Mouse (Mus musculus): ENCODE data around the gene Ano10.
"Not testable (repeated sequence)": the region's sequence is repeated elsewhere in the genome, so short reads cannot be mapped to it uniquely, and the experiment has no call there.

Ano10 gene

DNA sequence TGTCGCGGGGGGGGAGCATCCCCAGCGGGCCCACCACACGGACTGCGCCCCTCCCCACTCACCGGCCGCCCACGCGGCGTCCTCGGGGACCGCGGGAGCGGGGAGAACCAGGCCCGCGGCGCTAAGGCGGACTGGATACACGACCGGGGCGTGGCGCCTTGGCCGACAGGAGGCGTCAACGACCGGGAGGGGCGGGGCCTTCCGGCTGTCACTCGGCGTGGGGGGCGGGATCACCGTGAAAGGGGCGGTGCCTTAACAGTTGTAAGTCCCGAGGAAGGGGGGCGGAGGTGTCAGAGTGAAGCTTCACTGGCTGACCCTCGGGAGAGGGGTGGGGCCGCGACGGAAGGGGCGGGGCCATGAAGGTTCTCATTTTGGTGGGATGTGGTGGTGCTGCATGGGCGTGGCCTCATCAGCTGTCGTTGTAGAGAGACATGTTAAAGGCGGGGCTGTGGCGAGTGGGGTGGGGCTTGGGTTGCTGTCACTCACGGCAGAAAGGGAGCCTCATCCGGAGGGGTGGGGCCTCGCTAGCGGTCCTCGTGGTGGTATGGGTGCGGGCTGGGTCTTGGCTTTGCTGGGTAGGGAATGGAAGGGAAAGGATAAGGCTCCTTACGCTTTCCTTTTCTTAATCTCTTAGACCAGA lies at the start of gene Ano10:
TSS of gene Ano10 (minus strand) at position 182 of the 640 bp plus-strand sequence.
- DNase-seq, result peak; percentile 97

DNA sequence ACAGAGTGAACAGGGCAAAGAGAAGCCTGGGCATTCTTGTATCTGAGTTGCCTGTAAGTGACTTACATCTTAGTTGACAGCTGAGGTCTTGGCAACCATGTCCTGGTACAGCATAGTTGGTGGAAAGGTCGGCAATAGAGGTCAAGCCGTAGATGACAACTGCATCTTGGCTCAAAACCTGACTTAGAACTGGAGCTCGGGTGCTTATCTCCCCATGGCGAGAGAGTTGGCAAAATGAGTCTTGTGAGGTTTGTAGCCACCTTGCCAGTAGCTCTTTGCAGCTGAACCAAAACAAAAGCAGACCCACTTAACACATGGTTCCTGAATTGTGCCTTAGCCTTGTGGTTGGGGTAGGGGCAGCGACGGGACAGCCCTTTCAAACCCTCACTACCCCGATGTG lies 49.2 kb upstream of the Ano10 start:
- no peak for DNase-seq

- DNase-seq, result no peak
Measured at GRCm38 (mm10) chr9:122339972-122340371, 45.7 kb upstream of the Ano10 start.

DNA sequence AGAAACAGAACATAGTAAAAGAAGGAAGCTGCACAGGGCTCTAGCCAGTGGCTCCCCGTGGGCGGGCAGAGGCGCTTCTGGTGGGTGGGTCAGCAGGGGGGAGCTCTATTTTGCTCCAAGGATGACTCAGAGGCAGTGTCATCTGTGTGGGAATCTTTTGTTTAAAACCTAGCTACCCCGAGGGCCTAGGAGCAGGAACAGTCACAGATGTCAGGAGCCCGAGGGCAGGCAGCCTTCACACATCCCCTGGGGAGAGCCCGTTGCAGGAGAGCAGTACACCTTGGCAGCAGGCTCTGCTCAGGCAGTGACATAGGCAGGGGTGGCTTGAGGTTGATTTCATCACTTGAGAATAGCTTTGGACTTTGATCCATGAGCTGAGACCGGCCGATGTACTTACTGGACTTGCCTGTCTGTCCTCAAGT lies 43.3 kb upstream of the Ano10 start:
- no peak for DNase-seq

DNA sequence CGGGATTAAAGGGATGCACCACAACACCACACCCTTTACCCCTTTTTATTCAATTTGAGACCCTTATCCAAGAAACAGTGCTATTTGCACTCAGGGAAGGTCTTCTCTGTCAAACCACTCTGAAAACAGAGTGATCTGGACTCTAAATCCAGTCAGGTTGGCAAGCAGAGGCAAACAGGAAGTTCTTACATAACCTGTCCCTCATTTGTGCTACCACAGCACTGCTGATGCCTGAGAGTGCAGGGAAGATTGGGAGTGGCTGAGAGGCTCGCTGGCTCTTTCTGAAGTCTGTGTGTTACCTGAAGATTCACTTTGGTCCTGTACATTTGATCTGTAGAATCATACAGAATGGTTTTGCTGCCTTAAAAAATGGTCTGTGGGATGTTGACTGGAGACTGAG lies 42.5 kb upstream of the Ano10 start:
- DNase-seq, result no peak

- no peak for DNase-seq
Measured at GRCm38 (mm10) chr9:122328199-122328598, 34.0 kb upstream of the Ano10 start.

DNA sequence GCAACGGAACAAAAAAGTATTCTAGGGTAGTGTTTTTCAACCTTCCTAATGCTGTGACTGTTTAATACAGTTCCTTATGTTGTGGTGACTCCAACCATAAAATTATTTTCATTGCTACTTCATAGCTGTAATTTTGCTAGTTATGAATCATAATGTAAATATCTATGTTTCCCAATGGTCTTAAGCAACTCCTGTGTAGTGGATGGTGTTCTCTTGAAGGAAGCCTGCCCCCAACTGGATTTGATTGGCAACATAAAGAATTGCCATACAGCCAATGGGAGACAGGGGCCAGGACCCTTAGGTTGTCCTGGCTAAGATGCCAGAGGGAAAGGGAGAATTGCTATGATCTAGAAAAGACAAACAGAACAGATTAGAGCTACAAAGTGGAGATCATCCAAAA lies 31.8 kb upstream of the Ano10 start:
- DNase-seq, result no peak

- DNase-seq, result no peak
Measured at GRCm38 (mm10) chr9:122322356-122322755, 28.1 kb upstream of the Ano10 start.

GRCm38 (mm10) chr9:122320626-122321025 lies 26.4 kb upstream of the Ano10 start:
- DNase-seq, result no peak

- no peak for DNase-seq
Measured at GRCm38 (mm10) chr9:122316562-122316961, 22.3 kb upstream of the Ano10 start.

DNA sequence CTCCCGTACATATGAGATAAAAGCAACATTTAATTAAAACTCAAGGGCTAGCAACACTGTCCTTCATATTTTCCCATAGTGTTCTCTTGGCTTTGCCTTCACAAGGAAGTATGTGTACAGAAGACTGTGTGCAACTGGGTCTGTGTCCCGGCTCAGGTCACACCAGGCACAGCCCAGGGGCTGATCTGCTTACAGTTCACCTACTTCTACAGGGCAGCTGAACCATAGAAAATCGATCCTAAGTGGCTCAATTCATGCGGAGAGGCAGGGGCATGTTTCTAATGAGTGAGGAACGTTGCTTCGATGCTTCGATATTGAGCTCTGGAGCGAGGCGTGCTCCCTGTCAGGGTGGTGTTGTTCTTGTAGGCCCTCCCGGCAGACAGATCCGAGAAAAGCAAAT lies 21.3 kb upstream of the Ano10 start:
- no peak for DNase-seq

DNA sequence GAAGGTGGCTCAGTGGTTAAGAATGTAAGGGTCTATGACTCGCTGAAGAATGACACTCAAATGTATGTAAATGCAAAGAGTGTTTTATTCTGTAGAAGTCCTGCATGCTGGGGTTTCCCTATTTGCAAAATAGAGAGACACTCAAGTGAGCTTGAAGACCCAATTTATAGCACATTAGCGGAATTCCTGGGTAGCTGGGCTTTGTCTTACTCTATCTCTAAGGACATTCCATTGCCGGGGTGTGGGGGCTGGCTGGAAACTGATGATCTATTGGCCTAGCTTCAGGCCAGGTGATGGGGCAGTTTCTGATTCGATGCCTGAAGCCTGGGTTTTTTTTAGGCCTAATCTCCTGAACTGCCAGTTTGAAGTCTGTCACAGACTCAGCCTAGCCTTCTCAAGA lies 20.7 kb upstream of the Ano10 start:
- DNase-seq, result no peak

GRCm38 (mm10) chr9:122314386-122314785 lies 20.2 kb upstream of the Ano10 start:
- DNase-seq, result no peak

DNA sequence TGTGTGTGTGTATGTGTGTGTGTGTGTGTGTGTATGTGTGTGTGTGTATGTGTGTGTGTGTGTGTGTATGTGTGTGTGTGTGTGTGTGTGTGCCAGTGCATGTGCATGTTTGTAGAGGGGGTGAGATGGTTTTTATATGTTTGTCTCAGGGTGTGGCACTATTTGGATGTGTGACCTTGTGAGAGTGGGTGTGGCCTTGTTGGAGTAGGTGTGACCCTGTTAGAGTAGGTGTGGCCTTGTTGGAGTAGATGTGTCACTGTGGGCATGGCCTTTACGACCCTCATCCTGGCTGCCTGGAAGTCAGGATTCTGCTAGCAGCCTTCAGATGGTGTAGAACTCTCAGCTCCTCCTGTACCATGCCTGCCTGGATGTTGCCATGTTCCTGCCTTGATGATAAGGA lies 18.9 kb upstream of the Ano10 start:
- DNase-seq, result not testable (repeated sequence)

- no peak for DNase-seq
Measured at GRCm38 (mm10) chr9:122312296-122312990, 18.2 kb upstream of the Ano10 start.

- DNase-seq, result no peak
Measured at GRCm38 (mm10) chr9:122311051-122311760, 17.0 kb upstream of the Ano10 start.

GRCm38 (mm10) chr9:122310613-122311049 lies 16.4 kb upstream of the Ano10 start:
- peak; percentile 84 for DNase-seq

GRCm38 (mm10) chr9:122309013-122309980 lies 15.1 kb upstream of the Ano10 start:
- no peak for DNase-seq

DNA sequence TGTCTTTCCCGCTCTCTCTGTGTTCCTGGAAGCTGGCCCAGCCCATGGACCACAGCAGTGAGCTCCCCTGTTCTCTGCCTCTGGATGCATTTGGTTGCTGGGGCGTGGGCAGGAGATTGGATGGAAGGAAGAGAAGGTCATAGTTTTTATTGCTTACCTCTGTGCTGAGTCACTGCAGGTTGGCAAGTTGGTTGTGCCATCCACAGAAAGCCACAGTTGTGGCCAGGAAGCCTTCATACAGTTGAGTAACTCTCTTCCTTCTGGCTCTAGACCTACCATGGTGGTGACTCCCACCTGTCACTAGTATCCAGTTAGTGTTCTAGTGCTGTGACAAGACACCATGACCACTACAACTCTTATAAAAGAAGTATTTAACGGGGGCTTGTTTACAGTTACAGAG lies 11.1 kb upstream of the Ano10 start:
- no peak for DNase-seq

DNA sequence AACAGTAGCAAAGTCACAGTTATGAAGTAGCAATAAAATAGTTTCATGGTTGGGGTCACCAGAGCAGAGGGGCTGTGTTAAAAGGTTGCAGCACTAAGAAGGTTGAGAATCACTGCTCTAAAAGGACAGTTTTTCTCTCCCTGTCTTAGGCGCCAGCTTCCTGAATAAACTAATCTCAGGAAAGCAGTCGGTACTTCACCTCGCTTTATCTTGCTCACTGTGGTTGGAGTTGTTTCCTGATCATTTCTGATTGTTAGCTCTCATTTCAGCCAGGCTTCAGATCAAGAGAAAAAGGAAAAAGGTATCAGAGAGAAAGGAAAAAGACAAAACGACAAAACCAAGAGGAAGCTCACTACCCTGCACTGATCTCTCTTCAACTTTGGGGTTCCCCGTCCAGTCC lies 1.9 kb upstream of the Ano10 start:
- DNase-seq, result no peak

GRCm38 (mm10) chr9:122295396-122295795 lies 1.2 kb upstream of the Ano10 start:
- DNase-seq, result no peak

GRCm38 (mm10) chr9:122293865-122294241 lies 370 bp downstream of the Ano10 start:
- no peak for DNase-seq

DNA sequence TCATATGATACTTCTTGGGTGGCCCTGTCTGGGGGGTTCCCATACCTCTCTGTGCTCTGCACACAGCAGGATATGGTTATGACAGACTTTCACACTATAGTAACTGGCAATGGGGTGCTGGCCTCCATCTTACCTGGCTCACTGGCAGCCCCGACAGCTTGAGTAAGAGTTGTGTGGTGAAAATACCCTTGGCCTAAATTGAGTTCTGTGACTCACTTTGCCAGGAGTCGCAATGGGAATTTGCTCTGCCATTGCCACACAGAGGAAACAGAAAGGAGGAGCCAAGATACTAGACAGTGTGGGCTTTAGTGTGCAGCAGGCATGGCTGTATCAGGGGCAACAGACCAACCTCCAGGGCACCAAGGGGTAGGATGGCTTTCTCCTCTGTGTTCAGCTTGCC lies 4.0 kb downstream of the Ano10 start:
- DNase-seq, result no peak

Data from right cerebral cortex, adult 18-20 months (tissue).